Mouse (Mus musculus): ENCODE measurements around the gene Wdr86. TPM values are rescaled to one million over a fixed set of nuclear protein-coding genes. Genes with fewer than 3 reads are reported as not detected.

Wdr86 gene
- polyA plus RNA-seq, 1 experiment from 2014 or later: 14.3 TPM

- under 1% methylated on average over 56 of the region's 59 CpGs for WGBS
- H3K27me3 ChIP-seq (replicated peaks): no peaks in the 10 kb centered on the region
- no peaks in the 10 kb centered on the region for H3K9me3 ChIP-seq
- peaks cover 32% of the 10 kb centered on the region for H3K4me1 ChIP-seq
- H3K4me3 ChIP-seq (replicated peaks): peak overlapping the region; percentile 56
- H3K27ac ChIP-seq: peak overlapping the region; percentile 93
- ATAC-seq (ENCODE audit: insufficient read depth, low FRiP score, low read depth): peak; percentile 59
- H3K9ac ChIP-seq: peak overlapping the region; percentile 57
- no peaks in the 10 kb centered on the region for H3K36me3 ChIP-seq
- H3K4me2 ChIP-seq: peak overlapping the region; percentile 89
These were observed 20.1 kb upstream of the Wdr86 start for GRCm38 (mm10) chr5:24750321-24751304.

- ATAC-seq (ENCODE audit: insufficient read depth, low FRiP score, low read depth): no peak
- Histone ChIP-seq H3K9me3 (no peaks in the 10 kb centered on the region), H3K4me2 (peak overlapping the region; percentile 89), H3K27me3 (replicated peaks) (no peaks in the 10 kb centered on the region), H3K9ac (no peak overlapping the region), H3K36me3 (no peaks in the 10 kb centered on the region), H3K27ac (no peak overlapping the region), H3K4me1 (peaks cover 27% of the 10 kb centered on the region), H3K4me3 (replicated peaks) (peak overlapping the region; percentile 56)
- 52% methylated on average over 5 of the region's 5 CpGs for WGBS
These were observed 19.2 kb upstream of the Wdr86 start for GRCm38 (mm10) chr5:24749731-24750130.

DNA sequence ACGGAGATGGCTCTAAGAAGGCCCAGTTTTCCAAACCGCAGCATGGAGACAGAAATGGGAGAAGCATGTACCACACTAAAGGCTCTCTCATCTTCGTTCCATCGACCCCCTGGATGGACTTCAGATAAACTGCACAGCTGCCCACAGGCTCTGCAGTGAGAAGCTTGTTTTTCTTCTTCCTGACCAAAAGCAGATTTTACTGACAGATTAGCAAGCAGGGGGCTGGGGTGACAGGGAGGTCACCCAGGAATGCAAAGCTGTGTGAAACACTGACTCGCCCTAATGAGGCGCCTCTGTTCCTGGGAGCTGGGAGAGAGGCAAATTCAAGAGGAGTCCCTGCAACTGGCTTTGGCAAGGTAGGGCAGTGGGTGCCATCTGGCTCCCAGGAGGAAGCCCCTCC, 17.0 kb upstream of the Wdr86 start:
- 24% methylated on average over 6 of the region's 6 CpGs for WGBS
- Histone ChIP-seq H3K36me3 (no peaks in the 10 kb centered on the region), H3K9ac (no peak overlapping the region), H3K27ac (peak overlapping the region; percentile 31; the same call in 1 of the 2 replicates), H3K4me2 (no peak overlapping the region), H3K9me3 (no peaks in the 10 kb centered on the region), H3K4me1 (peaks cover 27% of the 10 kb centered on the region), H3K27me3 (replicated peaks) (no peaks in the 10 kb centered on the region), H3K4me3 (replicated peaks) (no peak overlapping the region)
- no peak for ATAC-seq (ENCODE audit: insufficient read depth, low FRiP score, low read depth)

DNA sequence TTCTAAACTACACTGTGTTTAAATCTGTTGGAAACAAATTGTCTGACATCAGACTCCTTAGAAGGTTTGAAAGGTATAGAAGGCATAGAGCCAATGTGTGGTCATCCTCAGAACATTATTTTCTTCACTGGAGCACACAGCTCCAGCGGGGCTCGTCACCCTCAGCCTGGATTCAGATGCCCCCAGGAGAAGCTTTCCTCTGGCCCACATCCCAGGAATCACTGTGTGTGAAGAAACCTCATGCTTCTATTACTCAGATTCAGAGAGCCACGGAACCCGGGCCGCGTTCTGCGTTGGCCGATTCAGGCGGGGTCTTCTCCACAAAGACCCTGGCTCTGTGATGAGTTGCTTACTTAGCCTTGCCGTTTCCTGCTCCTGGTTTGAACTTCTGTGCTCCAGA, 13.4 kb upstream of the Wdr86 start:
- H3K9ac ChIP-seq: no peak overlapping the region
- H3K4me3 ChIP-seq (replicated peaks): no peak overlapping the region
- H3K27ac ChIP-seq: no peak overlapping the region
- H3K9me3 ChIP-seq: no peaks in the 10 kb centered on the region
- WGBS: 87% methylated on average over 10 of the region's 10 CpGs
- no peaks in the 10 kb centered on the region for H3K27me3 ChIP-seq (replicated peaks)
- no peak for ATAC-seq (ENCODE audit: insufficient read depth, low FRiP score, low read depth)
- H3K4me2 ChIP-seq: no peak overlapping the region
- peaks cover 25% of the 10 kb centered on the region for H3K4me1 ChIP-seq
- H3K36me3 ChIP-seq: no peaks in the 10 kb centered on the region

GRCm38 (mm10) chr5:24741172-24741885, 10.8 kb upstream of the Wdr86 start:
- no peak overlapping the region for H3K4me2 ChIP-seq
- H3K4me3 ChIP-seq (replicated peaks): no peak overlapping the region
- H3K27ac ChIP-seq: peak overlapping the region; percentile 49; the same call in 1 of the 2 replicates
- 54% methylated on average over 15 of the region's 15 CpGs for WGBS
- H3K9ac ChIP-seq: no peak overlapping the region
- H3K27me3 ChIP-seq (replicated peaks): no peaks in the 10 kb centered on the region
- ATAC-seq (ENCODE audit: insufficient read depth, low FRiP score, low read depth): peak; percentile 59
- H3K4me1 ChIP-seq: peaks cover 16% of the 10 kb centered on the region
- H3K36me3 ChIP-seq: no peaks in the 10 kb centered on the region
- no peaks in the 10 kb centered on the region for H3K9me3 ChIP-seq

DNA sequence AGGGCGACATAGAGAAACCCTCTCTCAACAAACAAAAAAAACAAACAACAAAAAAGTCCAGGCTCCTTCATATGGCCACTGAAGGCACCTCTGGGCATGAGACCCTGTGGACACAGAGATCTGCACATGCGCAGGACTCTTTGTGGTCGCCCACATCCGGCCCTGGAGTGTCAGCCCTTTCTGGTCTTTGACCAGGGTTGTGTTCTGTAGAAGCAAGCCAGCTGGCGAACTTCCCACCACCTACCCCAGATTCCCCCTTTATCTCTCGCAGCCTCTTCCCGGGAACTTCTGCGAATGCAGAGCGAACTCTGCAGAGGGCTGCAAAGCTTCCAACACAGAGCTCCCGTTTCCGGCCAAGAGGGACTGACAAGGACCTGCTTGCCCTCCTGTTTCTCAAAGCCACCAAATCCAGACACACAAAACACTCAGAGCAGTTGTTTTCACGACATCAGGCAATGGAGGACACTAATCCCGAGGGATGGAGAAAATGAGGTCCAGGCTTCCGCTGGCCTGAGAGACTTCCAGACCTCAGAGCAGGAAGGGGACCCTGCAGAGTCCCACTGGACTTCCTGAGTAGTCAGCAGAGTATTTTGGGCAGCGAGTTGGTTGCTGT, 8.7 kb upstream of the Wdr86 start:
- ATAC-seq (ENCODE audit: insufficient read depth, low FRiP score, low read depth): peak; percentile 61; the same call in 1 of the 2 replicates
- Histone ChIP-seq H3K4me3 (replicated peaks) (no peak overlapping the region), H3K9ac (no peak overlapping the region), H3K4me1 (peaks cover 16% of the 10 kb centered on the region), H3K9me3 (no peaks in the 10 kb centered on the region), H3K36me3 (no peaks in the 10 kb centered on the region), H3K4me2 (no peak overlapping the region), H3K27me3 (replicated peaks) (no peaks in the 10 kb centered on the region), H3K27ac (peak overlapping the region; percentile 85)
- 37% methylated on average over 15 of the region's 15 CpGs for WGBS

DNA sequence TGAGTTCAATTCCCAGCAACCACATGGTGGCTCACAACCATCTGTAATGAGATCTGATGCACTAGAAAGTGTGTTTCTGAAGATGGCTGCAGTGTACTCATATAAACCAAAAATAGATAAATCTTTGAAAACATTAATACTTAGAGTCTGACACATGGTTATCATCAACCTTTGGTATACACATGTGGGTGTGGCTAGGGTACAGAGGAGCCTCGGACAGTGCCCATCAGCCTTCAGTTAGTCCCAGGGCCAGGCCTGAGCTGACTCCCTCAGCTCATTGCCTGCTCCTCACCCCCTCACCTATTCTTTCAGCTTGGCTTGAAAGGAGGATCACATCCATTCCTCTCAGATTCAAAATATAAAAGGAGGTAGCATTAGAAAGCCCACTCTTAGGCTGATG, 8.0 kb upstream of the Wdr86 start:
- Histone ChIP-seq H3K36me3 (no peaks in the 10 kb centered on the region), H3K4me2 (no peak overlapping the region), H3K9ac (no peak overlapping the region), H3K4me3 (replicated peaks) (no peak overlapping the region), H3K27ac (peak overlapping the region; percentile 85; the same call in 1 of the 2 replicates), H3K27me3 (replicated peaks) (no peaks in the 10 kb centered on the region), H3K4me1 (peaks cover 16% of the 10 kb centered on the region), H3K9me3 (no peaks in the 10 kb centered on the region)
- WGBS: 69% methylated on average over 1 of the region's 1 CpGs
- ATAC-seq (ENCODE audit: insufficient read depth, low FRiP score, low read depth): no peak

- WGBS: 93% methylated on average over 10 of the region's 10 CpGs
- H3K27me3 ChIP-seq (replicated peaks): no peaks in the 10 kb centered on the region
- no peak overlapping the region for H3K4me3 ChIP-seq (replicated peaks)
- peaks cover 19% of the 10 kb centered on the region for H3K4me1 ChIP-seq
- H3K9me3 ChIP-seq: no peaks in the 10 kb centered on the region
- no peak for ATAC-seq (ENCODE audit: insufficient read depth, low FRiP score, low read depth)
- H3K4me2 ChIP-seq: no peak overlapping the region
- no peak overlapping the region for H3K9ac ChIP-seq
- no peaks in the 10 kb centered on the region for H3K36me3 ChIP-seq
- H3K27ac ChIP-seq: no peak overlapping the region
These were observed 7.1 kb upstream of the Wdr86 start for GRCm38 (mm10) chr5:24737595-24737994.

DNA sequence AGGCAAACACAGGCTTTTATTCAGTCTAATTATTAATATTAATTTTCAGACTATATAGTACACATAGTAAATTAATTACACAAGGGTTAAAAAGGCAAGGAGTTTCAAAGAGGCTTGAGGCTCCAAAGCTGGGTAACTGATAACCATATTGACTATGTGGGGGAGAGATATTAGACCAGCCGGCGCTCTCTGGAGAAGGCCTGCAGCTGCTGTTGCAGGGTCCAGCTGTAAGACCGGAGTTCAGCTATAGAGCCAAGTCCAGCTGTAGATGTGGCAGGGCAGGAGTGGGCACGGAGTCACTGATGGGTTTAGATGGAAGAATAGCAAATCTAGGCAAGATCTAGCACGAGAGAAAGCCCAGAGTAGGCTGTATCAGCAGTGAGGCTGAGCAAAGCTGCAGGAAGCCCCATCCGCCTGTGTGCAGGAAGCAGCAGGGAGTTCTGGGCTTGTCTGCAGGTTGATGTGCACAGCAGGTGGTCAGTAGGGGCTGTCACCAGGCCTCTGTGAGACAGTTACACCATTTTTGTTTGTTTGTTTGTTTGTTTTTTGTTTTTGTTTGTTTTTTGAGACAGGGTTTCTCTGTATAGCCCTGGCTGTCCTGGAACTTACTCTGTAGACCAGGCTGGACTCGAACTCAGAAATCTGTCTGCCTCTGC, 3.4 kb upstream of the Wdr86 start:
- ATAC-seq (ENCODE audit: insufficient read depth, low FRiP score, low read depth): peak; percentile 35; the same call in 1 of the 2 replicates
- peaks cover 17% of the 10 kb centered on the region for H3K4me1 ChIP-seq
- WGBS: 48% methylated on average over 7 of the region's 7 CpGs

DNA sequence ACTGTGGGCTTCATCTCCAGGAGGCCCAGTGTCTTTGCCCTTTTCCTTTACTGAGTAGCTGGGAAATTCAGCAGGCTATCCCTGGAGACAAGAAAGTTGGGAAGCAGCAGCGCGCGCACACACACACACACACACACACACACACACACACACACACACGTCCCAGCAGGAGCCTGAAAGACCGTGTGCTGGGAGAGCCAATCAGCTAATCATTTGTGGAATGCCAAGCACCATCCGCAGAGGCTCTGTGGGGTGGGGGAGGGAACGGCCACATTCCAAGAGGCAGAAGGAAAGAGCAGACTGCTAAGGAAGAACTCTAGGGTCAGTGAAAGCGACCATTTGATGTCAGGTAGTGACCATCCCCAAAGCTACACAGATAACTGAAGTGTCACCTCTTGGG, 2.6 kb upstream of the Wdr86 start:
- Histone ChIP-seq H3K36me3 (no peaks in the 10 kb centered on the region), H3K9me3 (no peaks in the 10 kb centered on the region), H3K4me1 (peaks cover 17% of the 10 kb centered on the region), H3K9ac (no peak overlapping the region), H3K27ac (0 out of 2 replicates have a peak overlapping the region, but pooled peaks have one; percentile 17), H3K4me2 (0 out of 2 replicates have a peak overlapping the region, but pooled peaks have one; percentile 5), H3K27me3 (replicated peaks) (no peaks in the 10 kb centered on the region), H3K4me3 (replicated peaks) (no peak overlapping the region)
- peak; percentile 53; the same call in 1 of the 2 replicates for ATAC-seq (ENCODE audit: insufficient read depth, low FRiP score, low read depth)
- WGBS: 5% methylated on average over 8 of the region's 8 CpGs

More for the DNA sequence above, 3.4 kb upstream of the Wdr86 start:
- no peak overlapping the region for H3K4me3 ChIP-seq (replicated peaks)
- no peaks in the 10 kb centered on the region for H3K27me3 ChIP-seq (replicated peaks)
- no peak overlapping the region for H3K9ac ChIP-seq
- 0 out of 2 replicates have a peak overlapping the region, but pooled peaks have one; percentile 16 for H3K27ac ChIP-seq
- H3K36me3 ChIP-seq: no peaks in the 10 kb centered on the region
- H3K9me3 ChIP-seq: no peaks in the 10 kb centered on the region
- no peak overlapping the region for H3K4me2 ChIP-seq

- no peaks in the 10 kb centered on the region for H3K36me3 ChIP-seq
- ATAC-seq (ENCODE audit: insufficient read depth, low FRiP score, low read depth): no peak
- H3K27ac ChIP-seq: no peak overlapping the region
- 3% methylated on average over 15 of the region's 15 CpGs for WGBS
- no peaks in the 10 kb centered on the region for H3K27me3 ChIP-seq (replicated peaks)
- peaks cover 22% of the 10 kb centered on the region for H3K4me1 ChIP-seq
- H3K4me2 ChIP-seq: peak overlapping the region; percentile 93
- H3K9ac ChIP-seq: peak overlapping the region; percentile 58
- peak overlapping the region; percentile 57 for H3K4me3 ChIP-seq (replicated peaks)
- H3K9me3 ChIP-seq: no peaks in the 10 kb centered on the region
These were observed 459 bp upstream of the Wdr86 start for GRCm38 (mm10) chr5:24730986-24731385.

Data from stomach, embryonic 15.5 days (tissue).